Mouse (Mus musculus): ENCODE results near the gene Aff2. TPM values are rescaled to one million over a fixed set of nuclear protein-coding genes. Genes with fewer than 3 reads are reported as not detected.

The Aff2 gene
- polyA plus RNA-seq (2014; fragmentation: Nextera tagmentation; extraction: Ambion mirVana) = 2.5 and 3.3 TPM in 2 replicates

DNA sequence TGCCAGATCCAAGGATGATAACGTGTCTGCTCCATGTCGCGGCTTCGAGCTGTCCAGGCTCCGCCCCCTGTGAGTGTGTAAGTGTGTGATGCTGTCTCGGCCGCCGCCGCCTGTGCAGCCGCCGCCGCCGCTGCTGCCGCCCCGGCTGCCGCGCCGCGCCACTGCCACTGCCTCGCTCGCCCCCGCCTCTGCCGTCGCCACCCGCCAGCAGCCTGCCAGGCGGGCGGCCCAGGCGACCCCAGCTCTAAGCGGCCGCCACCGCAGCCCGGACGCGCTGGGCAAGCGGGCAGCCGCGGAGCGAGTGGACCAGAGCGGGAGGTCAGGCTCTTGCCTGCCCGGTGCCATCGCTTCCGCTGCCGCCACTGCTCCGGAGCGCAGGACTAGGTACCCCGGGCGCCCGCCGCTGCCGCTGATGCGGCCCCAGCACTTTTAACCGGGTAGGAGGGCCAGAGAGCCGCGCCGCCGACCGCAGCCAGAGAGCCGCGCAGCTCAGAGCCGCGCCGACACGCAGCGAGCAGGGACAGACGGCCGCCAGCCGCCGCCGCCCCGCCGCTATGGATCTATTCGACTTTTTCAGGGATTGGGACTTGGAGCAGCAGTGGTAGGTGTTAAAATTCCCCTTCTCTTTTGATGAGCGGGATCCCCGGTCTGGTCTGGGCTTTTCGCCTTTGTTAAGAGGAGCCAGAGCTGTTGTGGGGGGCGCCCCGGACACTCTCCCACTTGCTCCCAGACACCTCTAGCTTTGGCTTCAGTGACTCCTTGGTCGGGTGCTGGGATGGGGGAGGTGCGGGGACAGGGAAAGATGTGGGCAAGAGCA is at the start of gene Aff2:
TSS of gene Aff2 (plus strand) at position 57 of the 817 bp plus-strand sequence.
- Histone ChIP-seq H3K4me2 (replicated peaks; ENCODE audit: low read depth, low read length) (peak within 1 kb of the TSS; percentile 52), H3K27me3 (ENCODE audit: control insufficient read depth, insufficient read depth, low read length) (peaks cover 8% of the 10 kb centered on the region; the same call in 1 of the 2 replicates), H3K4me3 (ENCODE audit: low read length) (peak within 1 kb of the TSS; percentile 49), H3K9ac (ENCODE audit: low read depth, low read length) (peak within 1 kb of the TSS; percentile 63), H3K9me3 (ENCODE audit: control insufficient read depth, low read length) (no peaks in the 10 kb centered on the region), H3K27ac (ENCODE audit: low read depth, low read length) (no peak within 1 kb of the TSS), H3K36me3 (ENCODE audit: control insufficient read depth, insufficient read depth, low read length) (no peaks in the 10 kb centered on the region), H3K4me1 (ENCODE audit: control insufficient read depth, insufficient read depth, low read length) (no peaks in the 10 kb centered on the region)
- peak; percentile 91 for ATAC-seq (ENCODE audit: low FRiP score, low TSS enrichment)
- WGBS = 22% methylated on average over 53 of the region's 79 CpGs

DNA sequence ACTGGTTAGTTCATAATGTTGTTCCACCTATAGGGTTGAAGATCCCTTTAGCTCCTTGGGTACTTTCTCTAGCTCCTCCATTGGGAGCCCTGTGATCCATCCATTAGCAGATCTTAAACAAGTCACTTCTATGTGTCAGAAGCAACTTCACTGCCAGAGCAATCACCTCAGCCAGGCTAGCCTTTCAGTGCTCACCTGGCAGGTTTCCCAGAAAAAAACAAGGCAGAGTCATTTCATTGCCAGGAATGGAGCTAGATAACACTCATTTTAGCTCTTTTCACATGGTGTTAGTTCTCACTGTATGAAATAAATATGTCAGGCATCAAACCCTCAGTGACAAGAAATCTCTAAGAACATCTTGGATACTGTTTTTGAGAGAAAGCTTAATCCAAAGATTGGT is 22.8 kb upstream of the Aff2 start:
- Histone ChIP-seq H3K27me3 (ENCODE audit: control insufficient read depth, insufficient read depth, low read length) (no peaks in the 10 kb centered on the region), H3K4me2 (replicated peaks; ENCODE audit: low read depth, low read length) (no peak overlapping the region), H3K4me1 (ENCODE audit: control insufficient read depth, insufficient read depth, low read length) (no peaks in the 10 kb centered on the region), H3K9me3 (ENCODE audit: control insufficient read depth, low read length) (no peaks in the 10 kb centered on the region), H3K36me3 (ENCODE audit: control insufficient read depth, insufficient read depth, low read length) (no peaks in the 10 kb centered on the region), H3K4me3 (ENCODE audit: low read length) (no peak overlapping the region), H3K27ac (ENCODE audit: low read depth, low read length) (no peak overlapping the region), H3K9ac (ENCODE audit: low read depth, low read length) (no peak overlapping the region)
- no peak for ATAC-seq (ENCODE audit: low FRiP score, low TSS enrichment)

DNA sequence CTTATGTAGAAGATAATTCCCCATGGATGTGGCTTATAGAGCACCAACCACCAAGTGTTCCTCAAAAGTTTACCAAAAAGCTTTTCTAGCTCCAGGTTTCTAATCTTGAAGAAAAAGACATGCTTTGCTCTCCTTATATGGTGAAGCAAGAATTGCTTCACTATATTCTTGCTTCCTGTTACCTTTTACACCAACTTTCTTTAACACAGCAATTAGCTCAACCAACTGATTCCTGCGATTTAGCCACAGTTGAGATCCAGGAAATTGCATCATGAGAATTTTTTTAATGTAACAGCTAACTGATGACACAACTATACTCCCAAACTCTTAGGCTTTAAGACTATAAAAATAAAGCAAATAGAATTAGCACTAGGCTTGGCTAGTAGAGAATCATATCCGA is 4.5 kb upstream of the Aff2 start:
- 74% methylated on average over 2 of the region's 2 CpGs for whole genome bisulfite sequencing
- Histone ChIP-seq H3K4me2 (replicated peaks; ENCODE audit: low read depth, low read length) (no peak overlapping the region), H3K27ac (ENCODE audit: low read depth, low read length) (no peak overlapping the region), H3K36me3 (ENCODE audit: control insufficient read depth, insufficient read depth, low read length) (no peaks in the 10 kb centered on the region), H3K4me1 (ENCODE audit: control insufficient read depth, insufficient read depth, low read length) (no peaks in the 10 kb centered on the region), H3K9me3 (ENCODE audit: control insufficient read depth, low read length) (no peaks in the 10 kb centered on the region), H3K27me3 (ENCODE audit: control insufficient read depth, insufficient read depth, low read length) (peaks cover 8% of the 10 kb centered on the region; the same call in 1 of the 2 replicates), H3K9ac (ENCODE audit: low read depth, low read length) (no peak overlapping the region), H3K4me3 (ENCODE audit: low read length) (no peak overlapping the region)
- ATAC-seq (ENCODE audit: low FRiP score, low TSS enrichment) = no peak

GRCm38 (mm10) chrX:69359360-69359759 is 734 bp upstream of the Aff2 start:
- Histone ChIP-seq H3K4me1 (ENCODE audit: control insufficient read depth, insufficient read depth, low read length) (no peaks in the 10 kb centered on the region), H3K4me2 (replicated peaks; ENCODE audit: low read depth, low read length) (peak overlapping the region; percentile 52), H3K27ac (ENCODE audit: low read depth, low read length) (no peak overlapping the region), H3K9ac (ENCODE audit: low read depth, low read length) (no peak overlapping the region), H3K27me3 (ENCODE audit: control insufficient read depth, insufficient read depth, low read length) (peaks cover 8% of the 10 kb centered on the region; the same call in 1 of the 2 replicates), H3K9me3 (ENCODE audit: control insufficient read depth, low read length) (no peaks in the 10 kb centered on the region), H3K4me3 (ENCODE audit: low read length) (no peak overlapping the region; the same call in 1 of the 2 replicates), H3K36me3 (ENCODE audit: control insufficient read depth, insufficient read depth, low read length) (no peaks in the 10 kb centered on the region)
- 0 out of 2 replicates have a peak, but pooled peaks have one; percentile 11 for ATAC-seq (ENCODE audit: low FRiP score, low TSS enrichment)
- 33% methylated on average over 5 of the region's 5 CpGs for WGBS

GRCm38 (mm10) chrX:69359885-69360237 is 233 bp upstream of the Aff2 start:
- H3K9ac ChIP-seq (ENCODE audit: low read depth, low read length) = peak overlapping the region; percentile 63; the same call in 1 of the 2 replicates
- H3K4me1 ChIP-seq (ENCODE audit: control insufficient read depth, insufficient read depth, low read length) = no peaks in the 10 kb centered on the region
- H3K4me3 ChIP-seq (ENCODE audit: low read length) = peak overlapping the region; percentile 49
- ATAC-seq (ENCODE audit: low FRiP score, low TSS enrichment) = peak; percentile 78
- peaks cover 8% of the 10 kb centered on the region; the same call in 1 of the 2 replicates for H3K27me3 ChIP-seq (ENCODE audit: control insufficient read depth, insufficient read depth, low read length)
- peak overlapping the region; percentile 52 for H3K4me2 ChIP-seq (replicated peaks; ENCODE audit: low read depth, low read length)
- H3K27ac ChIP-seq (ENCODE audit: low read depth, low read length) = no peak overlapping the region
- H3K9me3 ChIP-seq (ENCODE audit: control insufficient read depth, low read length) = no peaks in the 10 kb centered on the region
- 23% methylated on average over 4 of the region's 4 CpGs for WGBS
- no peaks in the 10 kb centered on the region for H3K36me3 ChIP-seq (ENCODE audit: control insufficient read depth, insufficient read depth, low read length)

- WGBS = 24% methylated on average over 10 of the region's 10 CpGs
- no peaks in the 10 kb centered on the region for H3K4me1 ChIP-seq (ENCODE audit: control insufficient read depth, insufficient read depth, low read length)
- H3K27ac ChIP-seq (ENCODE audit: low read depth, low read length) = no peak overlapping the region
- H3K27me3 ChIP-seq (ENCODE audit: control insufficient read depth, insufficient read depth, low read length) = peaks cover 8% of the 10 kb centered on the region; the same call in 1 of the 2 replicates
- peak overlapping the region; percentile 49 for H3K4me3 ChIP-seq (ENCODE audit: low read length)
- no peaks in the 10 kb centered on the region for H3K36me3 ChIP-seq (ENCODE audit: control insufficient read depth, insufficient read depth, low read length)
- H3K9me3 ChIP-seq (ENCODE audit: control insufficient read depth, low read length) = no peaks in the 10 kb centered on the region
- H3K9ac ChIP-seq (ENCODE audit: low read depth, low read length) = peak overlapping the region; percentile 28; the same call in 1 of the 2 replicates
- ATAC-seq (ENCODE audit: low FRiP score, low TSS enrichment) = 0 out of 2 replicates have a peak, but pooled peaks have one; percentile 9
- H3K4me2 ChIP-seq (replicated peaks; ENCODE audit: low read depth, low read length) = peak overlapping the region; percentile 52
These were observed 1.0 kb downstream of the Aff2 start for GRCm38 (mm10) chrX:69361055-69361558.

- ATAC-seq (ENCODE audit: low FRiP score, low TSS enrichment) = no peak
- Histone ChIP-seq H3K27ac (ENCODE audit: low read depth, low read length) (no peak overlapping the region), H3K4me1 (ENCODE audit: control insufficient read depth, insufficient read depth, low read length) (no peaks in the 10 kb centered on the region), H3K9ac (ENCODE audit: low read depth, low read length) (no peak overlapping the region), H3K9me3 (ENCODE audit: control insufficient read depth, low read length) (no peaks in the 10 kb centered on the region), H3K27me3 (ENCODE audit: control insufficient read depth, insufficient read depth, low read length) (peaks cover 5% of the 10 kb centered on the region; the same call in 1 of the 2 replicates), H3K4me3 (ENCODE audit: low read length) (no peak overlapping the region), H3K4me2 (replicated peaks; ENCODE audit: low read depth, low read length) (no peak overlapping the region), H3K36me3 (ENCODE audit: control insufficient read depth, insufficient read depth, low read length) (no peaks in the 10 kb centered on the region)
- 11% methylated on average over 2 of the region's 2 CpGs for WGBS
These were observed 4.1 kb downstream of the Aff2 start for GRCm38 (mm10) chrX:69364198-69364597.

DNA sequence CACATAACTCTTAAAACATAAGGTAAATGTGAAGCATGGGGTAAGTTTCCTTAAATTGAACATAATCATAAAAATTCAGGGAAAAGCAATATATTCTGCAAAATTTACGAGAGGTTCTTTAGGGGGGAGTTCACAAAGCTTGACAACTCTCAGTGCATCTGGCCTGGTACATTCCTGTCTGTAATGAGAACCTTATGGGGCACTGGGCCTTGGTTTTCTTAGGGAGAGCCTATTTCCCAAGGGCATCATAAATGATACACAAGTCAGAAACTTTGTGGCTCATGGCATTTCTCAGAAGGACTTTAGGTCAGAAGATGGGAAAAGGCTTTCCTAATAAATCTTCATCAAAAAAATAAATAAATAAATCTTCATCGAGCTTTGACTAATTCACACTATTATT is 13.2 kb downstream of the Aff2 start:
- Histone ChIP-seq H3K27ac (ENCODE audit: low read depth, low read length) (no peak overlapping the region), H3K4me1 (ENCODE audit: control insufficient read depth, insufficient read depth, low read length) (no peaks in the 10 kb centered on the region), H3K4me3 (ENCODE audit: low read length) (no peak overlapping the region), H3K36me3 (ENCODE audit: control insufficient read depth, insufficient read depth, low read length) (no peaks in the 10 kb centered on the region), H3K9ac (ENCODE audit: low read depth, low read length) (no peak overlapping the region), H3K9me3 (ENCODE audit: control insufficient read depth, low read length) (no peaks in the 10 kb centered on the region), H3K27me3 (ENCODE audit: control insufficient read depth, insufficient read depth, low read length) (no peaks in the 10 kb centered on the region), H3K4me2 (replicated peaks; ENCODE audit: low read depth, low read length) (no peak overlapping the region)
- WGBS = 57% methylated on average over 2 of the region's 2 CpGs
- no peak for ATAC-seq (ENCODE audit: low FRiP score, low TSS enrichment)

DNA sequence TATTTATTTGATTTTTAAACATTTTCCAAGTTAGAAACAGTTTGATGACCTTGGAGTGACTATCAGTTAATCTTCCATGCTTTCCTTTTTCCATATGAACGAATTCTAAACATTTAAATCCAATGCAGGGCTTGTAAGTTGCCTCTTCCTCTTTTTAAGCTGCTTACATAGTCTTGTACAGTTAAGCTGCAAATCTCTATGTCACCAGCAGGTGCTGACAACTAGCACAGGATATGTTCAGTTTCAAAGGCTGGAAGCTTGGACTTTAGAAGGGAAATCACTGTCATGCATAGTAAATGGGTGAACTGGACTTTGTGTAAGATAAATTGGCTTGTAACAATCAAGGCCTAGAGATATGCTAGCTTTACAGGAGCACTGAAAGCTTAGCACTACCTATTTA is 29.6 kb downstream of the Aff2 start:
- H3K4me1 ChIP-seq (ENCODE audit: control insufficient read depth, insufficient read depth, low read length) = no peaks in the 10 kb centered on the region
- no peak overlapping the region for H3K4me2 ChIP-seq (replicated peaks; ENCODE audit: low read depth, low read length)
- no peak overlapping the region for H3K4me3 ChIP-seq (ENCODE audit: low read length)
- H3K9me3 ChIP-seq (ENCODE audit: control insufficient read depth, low read length) = no peaks in the 10 kb centered on the region
- H3K27me3 ChIP-seq (ENCODE audit: control insufficient read depth, insufficient read depth, low read length) = no peaks in the 10 kb centered on the region
- H3K9ac ChIP-seq (ENCODE audit: low read depth, low read length) = no peak overlapping the region
- no peak overlapping the region for H3K27ac ChIP-seq (ENCODE audit: low read depth, low read length)
- no peak for ATAC-seq (ENCODE audit: low FRiP score, low TSS enrichment)
- WGBS = 41% methylated on average over 1 of the region's 1 CpGs
- H3K36me3 ChIP-seq (ENCODE audit: control insufficient read depth, insufficient read depth, low read length) = no peaks in the 10 kb centered on the region
